Mouse (Mus musculus): ENCODE data around the gene Fubp1. TPM values are rescaled to one million over a fixed set of nuclear protein-coding genes. Genes with fewer than 3 reads are reported as not detected.
"Not testable (repeated sequence)": the region's sequence is repeated elsewhere in the genome, so short reads cannot be mapped to it uniquely, and the experiment has no call there.

Gene Fubp1
- total and polyA plus RNA-seq, 2 experiments from 2014 or later, result 135 to 257 TPM

DNA sequence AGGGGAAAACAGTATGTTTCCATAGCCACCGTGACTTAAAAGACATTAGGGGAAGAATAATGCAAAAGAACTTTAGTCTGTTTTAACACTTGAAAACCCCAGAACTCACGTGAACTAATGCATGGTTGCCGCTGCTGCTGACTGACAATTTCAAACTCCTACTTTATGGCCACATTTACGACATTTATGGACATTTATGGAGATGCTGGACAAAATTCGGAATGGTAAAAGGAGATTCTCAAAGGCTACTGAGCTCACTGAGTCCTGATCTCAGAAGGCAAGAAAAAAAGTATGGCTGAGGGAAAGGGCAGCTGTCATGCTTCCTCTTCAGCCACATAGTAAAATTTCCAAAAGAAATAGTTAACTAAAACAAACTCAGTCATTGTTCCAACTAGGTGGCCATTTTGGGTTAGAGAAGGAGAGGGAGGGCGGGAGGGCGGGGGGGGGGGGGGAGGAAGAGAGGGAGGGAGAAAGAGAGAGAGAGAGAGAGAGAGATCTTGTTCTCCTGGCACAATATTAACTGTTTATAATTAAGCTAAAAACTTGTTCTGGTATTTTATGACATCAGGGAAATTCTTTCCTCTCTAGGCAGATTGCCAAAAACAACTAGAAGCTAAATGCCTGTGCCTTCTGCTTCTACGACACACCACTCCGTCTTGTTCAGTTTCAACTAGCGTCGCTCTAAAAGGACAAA, 17.8 kb upstream of the Fubp1 start:
- Histone ChIP-seq H3K4me1 (ENCODE audit: insufficient read depth) (peaks cover 14% of the 10 kb centered on the region; the same call in 1 of the 2 replicates), H3K4me2 (ENCODE audit: low read depth) (peak overlapping the region; percentile 59), H3K9ac (peak overlapping the region; percentile 40; the same call in 1 of the 2 replicates), H3K27ac (ENCODE audit: low read depth, low read length) (no peak overlapping the region), H3K9me3 (ENCODE audit: low read length) (no peaks in the 10 kb centered on the region), H3K36me3 (ENCODE audit: insufficient read depth) (no peaks in the 10 kb centered on the region), H3K27me3 (ENCODE audit: insufficient read depth, low read length) (no peaks in the 10 kb centered on the region), H3K4me3 (ENCODE audit: low read depth, low read length) (peak overlapping the region; percentile 48)
- DNase-seq (peak; percentile 26), ATAC-seq (no peak)
- 15% methylated on average over 9 of the region's 11 CpGs for WGBS
- TF ChIP-seq CTCF (IDR thresholded peaks at IDR 0.05; ENCODE audit: low read depth), result no peak

DNA sequence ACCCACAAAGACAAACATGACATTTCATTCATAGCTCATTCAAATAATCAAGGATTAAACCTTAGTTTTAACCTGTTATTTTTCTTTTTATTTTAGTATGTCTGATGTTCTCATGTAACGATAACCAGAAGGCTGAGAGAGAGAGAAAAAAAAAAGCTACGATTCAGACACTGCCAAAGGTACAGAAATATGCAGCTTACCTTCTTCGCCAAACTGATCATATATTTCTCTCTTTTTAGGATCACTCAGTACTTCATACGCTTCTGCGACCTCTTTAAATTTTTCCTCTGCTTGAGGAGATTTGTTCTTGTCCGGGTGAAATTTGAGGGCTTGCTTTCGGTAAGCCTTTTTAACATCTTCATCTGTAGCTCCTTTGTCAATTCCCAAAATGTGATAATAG, 17.0 kb upstream of the Fubp1 start:
- DNase-seq (no peak), ATAC-seq (no peak)
- no peak for TF ChIP-seq CTCF (IDR thresholded peaks at IDR 0.05; ENCODE audit: low read depth)
- no peaks in the 10 kb centered on the region for H3K9me3 ChIP-seq (ENCODE audit: low read length)
- H3K4me2 ChIP-seq (ENCODE audit: low read depth), result peak overlapping the region; percentile 53
- peaks cover 14% of the 10 kb centered on the region; the same call in 1 of the 2 replicates for H3K4me1 ChIP-seq (ENCODE audit: insufficient read depth)
- no peaks in the 10 kb centered on the region for H3K36me3 ChIP-seq (ENCODE audit: insufficient read depth)
- peak overlapping the region; percentile 48 for H3K4me3 ChIP-seq (ENCODE audit: low read depth, low read length)
- peak overlapping the region; percentile 60 for H3K27ac ChIP-seq (ENCODE audit: low read depth, low read length)
- H3K9ac ChIP-seq, result peak overlapping the region; percentile 42
- no peaks in the 10 kb centered on the region for H3K27me3 ChIP-seq (ENCODE audit: insufficient read depth, low read length)
- 2% methylated on average over 7 of the region's 7 CpGs for WGBS

DNA sequence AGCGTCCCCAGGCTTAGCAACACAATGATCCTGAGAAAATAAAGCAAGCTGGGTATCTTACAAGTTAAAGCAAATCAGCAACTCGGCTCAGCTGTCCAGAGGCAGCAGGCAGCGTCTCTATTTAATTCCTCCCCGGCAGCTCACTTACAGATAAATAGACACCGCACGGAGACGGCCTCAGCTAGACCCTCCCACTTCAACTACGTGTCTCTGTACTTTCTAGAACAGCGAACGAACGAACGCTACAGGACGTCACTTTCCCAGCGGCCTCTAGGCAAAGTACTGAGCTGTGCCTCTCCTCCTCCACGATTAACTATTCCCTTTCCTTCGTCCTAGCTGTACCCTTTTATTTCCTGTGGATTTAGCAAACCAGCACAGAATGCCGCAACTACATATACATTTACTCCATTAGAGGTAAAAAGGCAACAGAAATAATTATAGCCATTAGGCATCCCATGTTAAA, 16.6 kb upstream of the Fubp1 start:
- TF ChIP-seq CTCF (IDR thresholded peaks at IDR 0.05; ENCODE audit: low read depth), result peak; percentile 43; the same call in 1 of the 2 replicates
- H3K9ac ChIP-seq, result peak overlapping the region; percentile 42
- no peaks in the 10 kb centered on the region for H3K27me3 ChIP-seq (ENCODE audit: insufficient read depth, low read length)
- no peaks in the 10 kb centered on the region for H3K36me3 ChIP-seq (ENCODE audit: insufficient read depth)
- peak overlapping the region; percentile 60 for H3K27ac ChIP-seq (ENCODE audit: low read depth, low read length)
- peak overlapping the region; percentile 53 for H3K4me2 ChIP-seq (ENCODE audit: low read depth)
- 1% methylated on average over 17 of the region's 17 CpGs for WGBS
- ATAC-seq (peak; percentile 100), DNase-seq (peak; percentile 92)
- no peaks in the 10 kb centered on the region for H3K9me3 ChIP-seq (ENCODE audit: low read length)
- H3K4me1 ChIP-seq (ENCODE audit: insufficient read depth), result peaks cover 14% of the 10 kb centered on the region; the same call in 1 of the 2 replicates
- H3K4me3 ChIP-seq (ENCODE audit: low read depth, low read length), result peak overlapping the region; percentile 48

DNA sequence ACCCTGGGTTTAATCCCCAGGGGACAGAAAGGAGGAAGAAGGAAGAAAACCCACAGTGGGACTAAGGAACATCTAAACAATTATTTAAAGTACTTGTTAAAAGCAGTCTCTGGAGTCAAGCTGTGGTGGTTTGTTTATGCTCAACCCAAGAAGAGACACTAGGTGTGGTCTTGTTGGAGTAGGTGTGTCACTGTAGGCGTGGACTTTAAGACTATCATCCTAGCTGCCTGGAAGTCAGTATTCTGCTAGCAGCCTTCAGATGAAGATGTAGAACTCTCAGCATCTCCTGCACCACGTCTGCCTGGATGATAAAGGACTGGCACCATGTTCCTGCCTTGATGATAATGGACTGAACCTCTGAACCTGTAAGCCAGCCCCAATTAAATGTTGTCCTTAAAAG, 13.0 kb upstream of the Fubp1 start:
- not testable (repeated sequence) for ATAC-seq; H3K27me3 ChIP-seq (ENCODE audit: insufficient read depth, low read length); H3K9ac ChIP-seq; H3K4me3 ChIP-seq (ENCODE audit: low read depth, low read length); H3K4me1 ChIP-seq (ENCODE audit: insufficient read depth); DNase-seq; H3K4me2 ChIP-seq (ENCODE audit: low read depth); H3K27ac ChIP-seq (ENCODE audit: low read depth, low read length); H3K36me3 ChIP-seq (ENCODE audit: insufficient read depth); H3K9me3 ChIP-seq (ENCODE audit: low read length)
- 43% methylated on average over 2 of the region's 2 CpGs for WGBS

DNA sequence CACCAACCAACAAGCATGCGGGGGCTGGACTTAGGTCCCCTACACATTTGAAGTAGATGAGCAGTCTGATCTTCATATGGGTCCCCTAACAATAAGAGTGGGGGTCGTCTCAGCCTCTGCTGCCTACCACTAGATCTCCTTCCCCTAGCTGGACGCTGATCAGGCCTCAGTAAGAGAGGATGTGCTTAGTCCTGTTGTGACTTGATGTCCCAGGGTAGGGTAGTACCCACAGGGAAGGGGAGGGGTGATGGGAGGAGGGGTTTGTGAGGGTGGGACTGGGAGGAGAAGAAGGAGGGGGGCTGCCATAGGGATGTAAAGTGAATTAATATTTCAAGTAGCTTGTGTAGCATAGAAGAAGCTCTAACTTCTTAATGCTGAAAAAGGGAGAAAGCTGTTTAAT, 11.1 kb upstream of the Fubp1 start:
- DNase-seq (no peak), ATAC-seq (no peak)
- Histone ChIP-seq H3K36me3 (ENCODE audit: insufficient read depth) (no peaks in the 10 kb centered on the region), H3K27ac (ENCODE audit: low read depth, low read length) (no peak overlapping the region), H3K4me1 (ENCODE audit: insufficient read depth) (no peaks in the 10 kb centered on the region), H3K9ac (no peak overlapping the region), H3K4me2 (ENCODE audit: low read depth) (no peak overlapping the region), H3K9me3 (ENCODE audit: low read length) (no peaks in the 10 kb centered on the region), H3K4me3 (ENCODE audit: low read depth, low read length) (no peak overlapping the region), H3K27me3 (ENCODE audit: insufficient read depth, low read length) (no peaks in the 10 kb centered on the region)
- no peak for TF ChIP-seq CTCF (IDR thresholded peaks at IDR 0.05; ENCODE audit: low read depth)
- 65% methylated on average over 3 of the region's 3 CpGs for WGBS

DNA sequence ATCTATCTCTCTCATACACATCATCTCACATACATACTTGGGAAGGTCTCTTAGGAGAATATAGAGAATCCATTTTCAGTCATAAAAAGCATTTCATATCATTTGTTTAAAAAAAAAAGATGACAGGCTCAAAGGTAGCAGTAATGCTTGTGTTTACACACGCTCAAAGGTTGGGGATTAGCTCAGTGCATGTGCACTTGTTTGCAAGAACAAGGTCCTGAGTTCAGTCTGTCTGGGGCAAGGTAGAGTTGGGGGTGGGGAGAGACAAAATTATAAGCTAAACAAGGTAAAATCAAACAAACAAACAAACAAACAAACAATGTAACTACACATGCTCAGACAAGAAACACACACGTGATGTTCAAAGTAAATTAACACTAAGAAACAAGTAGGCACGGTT, 9.0 kb upstream of the Fubp1 start:
- DNase-seq (no peak), ATAC-seq (no peak)
- Histone ChIP-seq H3K4me2 (ENCODE audit: low read depth) (no peak overlapping the region), H3K36me3 (ENCODE audit: insufficient read depth) (no peaks in the 10 kb centered on the region), H3K9me3 (ENCODE audit: low read length) (no peaks in the 10 kb centered on the region), H3K27me3 (ENCODE audit: insufficient read depth, low read length) (no peaks in the 10 kb centered on the region), H3K4me3 (ENCODE audit: low read depth, low read length) (no peak overlapping the region), H3K27ac (ENCODE audit: low read depth, low read length) (no peak overlapping the region), H3K4me1 (ENCODE audit: insufficient read depth) (no peaks in the 10 kb centered on the region), H3K9ac (no peak overlapping the region)
- 93% methylated on average over 3 of the region's 3 CpGs for WGBS
- TF ChIP-seq CTCF (IDR thresholded peaks at IDR 0.05; ENCODE audit: low read depth), result no peak

DNA sequence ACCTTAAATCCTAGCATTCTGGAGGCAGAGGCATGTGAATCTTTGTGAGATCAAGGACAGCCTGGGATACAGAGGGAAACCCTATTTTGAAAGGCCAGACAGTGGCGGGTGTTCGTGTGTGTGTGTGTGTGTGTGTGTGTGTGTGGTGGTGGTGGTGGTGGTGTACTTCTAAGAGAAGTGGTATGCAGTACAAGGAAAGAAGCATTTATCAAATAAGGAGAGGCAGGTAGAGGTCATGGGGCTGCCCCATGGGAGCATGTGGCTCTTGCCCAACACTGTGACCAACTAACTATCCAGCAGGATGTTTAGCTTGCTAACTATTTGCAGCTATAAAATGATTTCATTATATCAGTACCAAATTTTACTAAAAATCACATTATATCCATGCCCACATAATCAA, 8.6 kb upstream of the Fubp1 start:
- DNase-seq, result no peak
- no peak overlapping the region for H3K27ac ChIP-seq (ENCODE audit: low read depth, low read length)
- H3K4me2 ChIP-seq (ENCODE audit: low read depth), result no peak overlapping the region
- TF ChIP-seq CTCF (IDR thresholded peaks at IDR 0.05; ENCODE audit: low read depth), result no peak
- no peak overlapping the region for H3K9ac ChIP-seq
- H3K4me1 ChIP-seq (ENCODE audit: insufficient read depth), result no peaks in the 10 kb centered on the region
- H3K36me3 ChIP-seq (ENCODE audit: insufficient read depth), result no peaks in the 10 kb centered on the region
- H3K4me3 ChIP-seq (ENCODE audit: low read depth, low read length), result no peak overlapping the region
- H3K27me3 ChIP-seq (ENCODE audit: insufficient read depth, low read length), result no peaks in the 10 kb centered on the region
- H3K9me3 ChIP-seq (ENCODE audit: low read length), result no peaks in the 10 kb centered on the region
- WGBS, result 81% methylated on average over 2 of the region's 2 CpGs
- no peak for ATAC-seq

Measured in forebrain, postnatal 0 days (tissue).